Mouse (Mus musculus): Measurements from ENCODE around the gene Olfr74. TPM values are rescaled to one million over a fixed set of nuclear protein-coding genes. Genes with fewer than 3 reads are reported as not detected.
"Not testable (repeated sequence)": the region's sequence is repeated elsewhere in the genome, so short reads cannot be mapped to it uniquely, and the experiment has no call there.

Gene Olfr74
- not detected in 2 replicates for polyA plus RNA-seq (2012; rRNA removed)

GRCm38 (mm10) chr2:87974563-87974962, at the start of gene Olfr74:
Olfr74 (minus strand) TSS chr2:87974663.
- Histone ChIP-seq H3K4me1 (ENCODE audit: control insufficient read depth, insufficient read depth, insufficient read length, low read length) (no peaks in the 10 kb centered on the region), H3K4me3 (ENCODE audit: low read depth, low read length) (no peak within 1 kb of the TSS), H3K27me3 (ENCODE audit: control insufficient read depth, insufficient read depth, low read length) (no peaks in the 10 kb centered on the region), H3K27ac (ENCODE audit: insufficient read depth, low read depth, low read length) (no peak within 1 kb of the TSS), H3K36me3 (ENCODE audit: control insufficient read depth, insufficient read depth, low read length) (no peaks in the 10 kb centered on the region)
- TF ChIP-seq CTCF (IDR thresholded peaks at IDR 0.05; ENCODE audit: extremely low read depth, insufficient read length, insufficient replicate concordance, low read depth, low read length) (no peak), POLR2A (IDR thresholded peaks at IDR 0.05; ENCODE audit: low read depth, low read length) (no peak)
- 72% methylated on average over 3 of the region's 3 CpGs for WGBS

DNA sequence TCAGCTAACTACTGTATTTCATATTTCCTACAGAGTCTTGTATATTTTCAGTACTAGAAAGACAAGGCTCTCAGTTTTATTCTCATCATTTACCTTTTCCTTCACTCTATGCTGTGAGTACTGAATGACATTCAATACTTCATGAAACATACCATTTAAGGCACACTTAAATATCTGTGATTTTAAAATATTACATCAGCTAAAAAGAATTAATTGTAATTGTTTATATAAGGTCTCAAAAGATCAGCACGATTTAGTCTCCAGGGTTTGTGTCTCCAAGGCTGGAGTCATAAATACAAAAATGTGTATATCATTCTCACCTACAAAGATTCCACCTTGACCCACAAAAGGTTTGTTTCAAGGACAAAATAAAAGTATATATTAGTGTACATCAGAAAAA, 48.0 kb upstream of the Olfr74 start, which contains the start of gene Olfr1161:
Gene Olfr1161, plus strand, starts transcription at position 301 of the 400 bp plus-strand sequence.
- 70% methylated on average over 1 of the region's 1 CpGs for WGBS

GRCm38 (mm10) chr2:88007515-88008318, 33.3 kb upstream of the Olfr74 start, which contains the start of gene Olfr1160:
Olfr1160 (minus strand) TSS chr2:88008268.
- H3K27ac ChIP-seq (ENCODE audit: insufficient read depth, low read depth, low read length): no peak within 1 kb of the TSS
- H3K4me1 ChIP-seq (ENCODE audit: control insufficient read depth, insufficient read depth, insufficient read length, low read length): no peaks in the 10 kb centered on the region
- no peak within 1 kb of the TSS for H3K4me3 ChIP-seq (ENCODE audit: low read depth, low read length)
- H3K27me3 ChIP-seq (ENCODE audit: control insufficient read depth, insufficient read depth, low read length): no peaks in the 10 kb centered on the region
- no peaks in the 10 kb centered on the region for H3K36me3 ChIP-seq (ENCODE audit: control insufficient read depth, insufficient read depth, low read length)
- no peak for TF ChIP-seq CTCF (IDR thresholded peaks at IDR 0.05; ENCODE audit: extremely low read depth, insufficient read length, insufficient replicate concordance, low read depth, low read length)
- TF ChIP-seq POLR2A (IDR thresholded peaks at IDR 0.05; ENCODE audit: low read depth, low read length): no peak

More for the DNA sequence above, 48.0 kb upstream of the Olfr74 start, which contains the start of gene Olfr1161:
- H3K4me1 ChIP-seq (ENCODE audit: control insufficient read depth, insufficient read depth, insufficient read length, low read length); H3K27me3 ChIP-seq (ENCODE audit: control insufficient read depth, insufficient read depth, low read length); H3K4me3 ChIP-seq (ENCODE audit: low read depth, low read length); H3K27ac ChIP-seq (ENCODE audit: insufficient read depth, low read depth, low read length); H3K36me3 ChIP-seq (ENCODE audit: control insufficient read depth, insufficient read depth, low read length): not testable (repeated sequence)

GRCm38 (mm10) chr2:87989813-87990212, 15.3 kb upstream of the Olfr74 start, which contains the start of gene Olfr1158:
Olfr1158 (plus strand) TSS chr2:87990113.
- TF ChIP-seq POLR2A (IDR thresholded peaks at IDR 0.05; ENCODE audit: low read depth, low read length) (no peak), CTCF (IDR thresholded peaks at IDR 0.05; ENCODE audit: extremely low read depth, insufficient read length, insufficient replicate concordance, low read depth, low read length) (no peak)
- Histone ChIP-seq H3K4me3 (ENCODE audit: low read depth, low read length) (no peak within 1 kb of the TSS), H3K36me3 (ENCODE audit: control insufficient read depth, insufficient read depth, low read length) (no peaks in the 10 kb centered on the region), H3K4me1 (ENCODE audit: control insufficient read depth, insufficient read depth, insufficient read length, low read length) (no peaks in the 10 kb centered on the region), H3K27ac (ENCODE audit: insufficient read depth, low read depth, low read length) (no peak within 1 kb of the TSS), H3K27me3 (ENCODE audit: control insufficient read depth, insufficient read depth, low read length) (no peaks in the 10 kb centered on the region)

GRCm38 (mm10) chr2:87968199-87968598, 6.3 kb downstream of the Olfr74 start, which contains the start of gene Olfr1157:
Olfr1157 (minus strand) TSS chr2:87968299.
- H3K36me3 ChIP-seq (ENCODE audit: control insufficient read depth, insufficient read depth, low read length): no peaks in the 10 kb centered on the region
- H3K4me1 ChIP-seq (ENCODE audit: control insufficient read depth, insufficient read depth, insufficient read length, low read length): no peaks in the 10 kb centered on the region
- H3K27ac ChIP-seq (ENCODE audit: insufficient read depth, low read depth, low read length): no peak within 1 kb of the TSS
- 96% methylated on average over 4 of the region's 4 CpGs for WGBS
- no peak within 1 kb of the TSS for H3K4me3 ChIP-seq (ENCODE audit: low read depth, low read length)
- no peaks in the 10 kb centered on the region for H3K27me3 ChIP-seq (ENCODE audit: control insufficient read depth, insufficient read depth, low read length)
- TF ChIP-seq POLR2A (IDR thresholded peaks at IDR 0.05; ENCODE audit: low read depth, low read length) (no peak), CTCF (IDR thresholded peaks at IDR 0.05; ENCODE audit: extremely low read depth, insufficient read length, insufficient replicate concordance, low read depth, low read length) (no peak)

DNA sequence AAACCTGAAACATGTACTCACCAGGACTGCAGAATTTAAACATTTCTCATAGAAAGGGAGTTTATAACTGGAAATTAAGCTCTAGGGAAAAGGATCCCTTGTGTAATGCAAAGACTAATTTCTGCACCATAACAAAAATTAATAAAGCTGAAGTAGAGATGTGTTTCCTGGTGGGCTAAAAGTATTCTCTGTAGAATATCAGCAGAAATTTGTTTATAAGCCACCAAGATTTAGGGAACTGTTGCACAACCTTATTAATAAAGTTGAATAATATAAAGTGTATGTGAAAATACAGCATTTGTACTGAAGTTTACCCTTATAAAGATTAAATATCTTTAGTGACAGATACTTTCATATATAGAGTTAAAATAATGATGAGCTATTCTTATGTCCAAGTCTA, 21.5 kb downstream of the Olfr74 start, which contains the start of gene Olfr1156:
Gene Olfr1156, minus strand, starts transcription at position 101 of the 400 bp plus-strand sequence.
- TF ChIP-seq POLR2A (IDR thresholded peaks at IDR 0.05; ENCODE audit: low read depth, low read length): no peak
- TF ChIP-seq CTCF (IDR thresholded peaks at IDR 0.05; ENCODE audit: extremely low read depth, insufficient read length, insufficient replicate concordance, low read depth, low read length): no peak
- H3K36me3 ChIP-seq (ENCODE audit: control insufficient read depth, insufficient read depth, low read length): no peaks in the 10 kb centered on the region

DNA sequence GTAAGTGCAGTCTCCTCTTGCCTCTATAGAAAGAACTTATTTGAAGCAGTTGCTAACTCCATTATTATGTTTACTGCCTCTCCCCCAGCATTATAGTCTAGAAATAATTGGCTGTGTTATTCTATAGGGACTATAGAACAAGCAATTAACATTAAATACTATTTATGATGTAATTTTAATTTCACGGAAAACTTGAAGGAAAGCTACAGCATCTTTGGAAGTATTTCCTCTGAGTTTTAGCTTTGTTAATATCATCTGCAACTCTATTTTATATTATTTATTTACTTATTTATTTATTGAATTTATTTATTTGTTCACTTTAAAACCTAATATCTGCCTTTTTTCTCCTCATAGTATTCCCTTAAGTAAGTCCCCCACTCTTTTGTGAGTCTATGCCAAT, 29.4 kb downstream of the Olfr74 start, which contains the start of gene Olfr1155:
Gene Olfr1155, minus strand, starts transcription at position 101 of the 400 bp plus-strand sequence.
- H3K4me1 ChIP-seq (ENCODE audit: control insufficient read depth, insufficient read depth, insufficient read length, low read length): no peaks in the 10 kb centered on the region
- H3K4me3 ChIP-seq (ENCODE audit: low read depth, low read length): no peak within 1 kb of the TSS
- WGBS: 96% methylated on average over 1 of the region's 1 CpGs
- TF ChIP-seq POLR2A (IDR thresholded peaks at IDR 0.05; ENCODE audit: low read depth, low read length) (no peak), CTCF (IDR thresholded peaks at IDR 0.05; ENCODE audit: extremely low read depth, insufficient read length, insufficient replicate concordance, low read depth, low read length) (no peak)
- H3K27me3 ChIP-seq (ENCODE audit: control insufficient read depth, insufficient read depth, low read length): no peaks in the 10 kb centered on the region
- no peak within 1 kb of the TSS for H3K27ac ChIP-seq (ENCODE audit: insufficient read depth, low read depth, low read length)
- H3K36me3 ChIP-seq (ENCODE audit: control insufficient read depth, insufficient read depth, low read length): no peaks in the 10 kb centered on the region

More for the DNA sequence above, 21.5 kb downstream of the Olfr74 start, which contains the start of gene Olfr1156:
- H3K27me3 ChIP-seq (ENCODE audit: control insufficient read depth, insufficient read depth, low read length): no peaks in the 10 kb centered on the region
- H3K4me1 ChIP-seq (ENCODE audit: control insufficient read depth, insufficient read depth, insufficient read length, low read length): no peaks in the 10 kb centered on the region
- no peak within 1 kb of the TSS for H3K27ac ChIP-seq (ENCODE audit: insufficient read depth, low read depth, low read length)
- H3K4me3 ChIP-seq (ENCODE audit: low read depth, low read length): no peak within 1 kb of the TSS

Other genes with a start within 250 kb of the Olfr74 start
- gene Olfr1138, start 234.7 kb downstream of the Olfr74 start, polyA plus RNA-seq (2012; rRNA removed): not detected in 2 replicates
- gene Olfr1140, start 230.9 kb downstream of the Olfr74 start, polyA plus RNA-seq (2012; rRNA removed): not detected in 2 replicates
- gene Olfr1141, start 220.7 kb downstream of the Olfr74 start, polyA plus RNA-seq (2012; rRNA removed): not detected in 2 replicates
- gene Olfr152, start 195.2 kb downstream of the Olfr74 start, polyA plus RNA-seq (2012; rRNA removed): not detected in 2 replicates
- not detected in 2 replicates for gene Olfr1143, start 174.1 kb downstream of the Olfr74 start, polyA plus RNA-seq (2012; rRNA removed)
- not detected in 2 replicates for gene Olfr1145, start 164.8 kb downstream of the Olfr74 start, polyA plus RNA-seq (2012; rRNA removed)
- gene Olfr1148, start 144.1 kb downstream of the Olfr74 start, polyA plus RNA-seq (2012; rRNA removed): not detected in 2 replicates
- gene Olfr1150-ps1, start 130.7 kb downstream of the Olfr74 start, polyA plus RNA-seq (2012; rRNA removed): not detected in 2 replicates
- not detected in 2 replicates for gene Olfr1151, start 118.8 kb downstream of the Olfr74 start, polyA plus RNA-seq (2012; rRNA removed)
- gene Olfr1152, start 108.2 kb downstream of the Olfr74 start, polyA plus RNA-seq (2012; rRNA removed): not detected in 2 replicates
- not detected in 2 replicates for gene Olfr1153, start 79.7 kb downstream of the Olfr74 start, polyA plus RNA-seq (2012; rRNA removed)
- gene Olfr1154, start 69.5 kb downstream of the Olfr74 start, polyA plus RNA-seq (2012; rRNA removed): not detected in 2 replicates
- gene Olfr1155, start 29.5 kb downstream of the Olfr74 start, polyA plus RNA-seq (2012; rRNA removed): not detected in 2 replicates
- not detected in 2 replicates for gene Olfr1156, start 21.6 kb downstream of the Olfr74 start, polyA plus RNA-seq (2012; rRNA removed)
- gene Olfr1157, start 6.4 kb downstream of the Olfr74 start, polyA plus RNA-seq (2012; rRNA removed): not detected in 2 replicates
- gene Olfr1158, start 15.4 kb upstream of the Olfr74 start, polyA plus RNA-seq (2012; rRNA removed): not detected in 2 replicates
- gene Olfr1160, start 33.6 kb upstream of the Olfr74 start, polyA plus RNA-seq (2012; rRNA removed): not detected in 2 replicates
- not detected in 2 replicates for gene Olfr1161, start 48.1 kb upstream of the Olfr74 start, polyA plus RNA-seq (2012; rRNA removed)
- gene Olfr73, start 63.0 kb upstream of the Olfr74 start, polyA plus RNA-seq (2012; rRNA removed): not detected in 2 replicates
- gene Olfr1162, start 76.5 kb upstream of the Olfr74 start, polyA plus RNA-seq (2012; rRNA removed): not detected in 2 replicates
- gene Olfr1163, start 97.2 kb upstream of the Olfr74 start, polyA plus RNA-seq (2012; rRNA removed): not detected in 2 replicates
- gene Olfr1164, start 119.3 kb upstream of the Olfr74 start, polyA plus RNA-seq (2012; rRNA removed): not detected in 2 replicates
- gene Olfr1166, start 153.6 kb upstream of the Olfr74 start, polyA plus RNA-seq (2012; rRNA removed): not detected in 2 replicates
- gene Olfr1167, start 180.5 kb upstream of the Olfr74 start, polyA plus RNA-seq (2012; rRNA removed): not detected in 2 replicates
- gene Olfr1168, start 207.2 kb upstream of the Olfr74 start, polyA plus RNA-seq (2012; rRNA removed): not detected in 2 replicates